Mouse (Mus musculus) CD4-positive, CD25-positive, alpha-beta regulatory T cell, adult 4 months (primary cell): ENCODE data around the gene Crip2. TPM values are rescaled to one million over a fixed set of nuclear protein-coding genes. Genes with fewer than 3 reads are reported as not detected.

ENCODE experiments used
- ATAC-seq: one replicate; pipeline ENCODE4 v1.8.0; 2017
- polyA plus RNA-seq, 2 experiments: library from polyadenylated mRNA; unstranded; fragments of 100-300 nt; shearing (Covaris generic); gene quantifications; one replicate each; pipeline ENCODE4 v1.2.1; 2017

Gene Crip2
- polyA plus RNA-seq: 1 to 10 TPM; 5.7 to 6.9 TPM

GRCm38 (mm10) chr12:113139908-113140615, at the start of gene Crip2:
Gene Crip2, plus strand, starts transcription at chr12:113140236.
- ATAC-seq: peak; percentile 86

GRCm38 (mm10) chr12:113097040-113097439, 43.0 kb upstream of the Crip2 start:
- no peak for ATAC-seq

DNA sequence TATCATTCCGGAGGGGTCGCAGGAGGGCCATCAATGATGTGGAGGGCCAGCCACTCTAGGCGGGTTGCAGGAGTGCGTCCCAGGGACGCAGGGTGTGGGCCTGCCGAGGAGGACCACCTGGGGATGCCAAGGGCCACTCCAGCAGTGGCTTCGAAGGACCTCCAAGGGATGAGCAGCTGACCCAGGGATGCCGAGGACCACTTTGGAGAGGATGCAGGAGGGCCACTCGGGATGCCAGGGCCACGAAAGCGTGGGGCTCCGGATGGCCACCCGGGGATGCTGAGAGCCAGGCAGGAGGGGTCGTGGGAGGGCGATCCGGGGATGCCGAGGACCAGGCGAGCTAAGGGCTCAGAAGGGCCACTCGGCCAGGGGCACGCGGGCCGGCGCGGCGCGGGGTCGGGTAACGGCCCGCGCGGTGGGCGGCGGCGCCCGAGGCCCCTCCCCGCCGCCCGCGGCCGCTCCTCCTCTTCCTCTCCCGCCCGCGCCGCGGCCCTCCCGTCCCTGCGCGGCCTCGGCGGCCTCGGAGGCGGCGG, 42.2 kb upstream of the Crip2 start, which contains the start of gene Mta1:
Gene Mta1 (plus strand): TSS at position 530 of the 533 bp plus-strand sequence.
- ATAC-seq: peak; percentile 74

DNA sequence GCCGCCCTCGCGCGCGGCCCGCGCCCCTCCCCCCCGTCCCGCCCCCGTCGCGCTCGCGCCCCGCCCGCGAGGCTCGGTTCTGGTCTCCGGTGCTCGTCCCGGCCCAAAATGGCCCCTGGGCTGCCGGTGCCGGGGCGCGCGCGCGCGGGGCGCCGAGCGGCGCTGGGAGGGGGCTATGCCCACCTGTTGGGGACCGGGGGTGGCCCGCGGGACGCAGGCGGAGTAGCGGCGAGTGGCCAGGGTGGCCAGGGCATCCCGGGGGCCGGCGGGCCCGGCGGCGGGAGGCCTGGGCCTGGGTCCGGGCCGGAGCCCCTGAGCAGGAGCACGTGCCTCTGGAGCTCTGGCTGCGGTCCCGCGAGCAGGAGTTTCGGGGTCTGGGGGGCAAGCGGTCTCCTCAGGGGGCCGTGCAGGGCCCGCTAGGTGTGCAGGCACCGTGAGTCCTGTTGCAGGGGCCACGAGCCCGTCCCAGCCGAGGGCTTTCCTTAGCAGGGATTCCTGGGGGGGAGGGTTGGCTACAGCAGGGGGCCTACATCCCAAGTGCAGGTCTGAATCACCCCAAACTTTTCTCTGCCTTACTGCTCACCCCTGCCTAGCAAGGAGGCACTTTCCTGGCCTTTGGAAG, 41.4 kb upstream of the Crip2 start:
- peak; percentile 24 for ATAC-seq

- ATAC-seq: no peak
Measured at GRCm38 (mm10) chr12:113099470-113100237, 40.4 kb upstream of the Crip2 start.

GRCm38 (mm10) chr12:113100448-113101076, 39.5 kb upstream of the Crip2 start:
- no peak for ATAC-seq

DNA sequence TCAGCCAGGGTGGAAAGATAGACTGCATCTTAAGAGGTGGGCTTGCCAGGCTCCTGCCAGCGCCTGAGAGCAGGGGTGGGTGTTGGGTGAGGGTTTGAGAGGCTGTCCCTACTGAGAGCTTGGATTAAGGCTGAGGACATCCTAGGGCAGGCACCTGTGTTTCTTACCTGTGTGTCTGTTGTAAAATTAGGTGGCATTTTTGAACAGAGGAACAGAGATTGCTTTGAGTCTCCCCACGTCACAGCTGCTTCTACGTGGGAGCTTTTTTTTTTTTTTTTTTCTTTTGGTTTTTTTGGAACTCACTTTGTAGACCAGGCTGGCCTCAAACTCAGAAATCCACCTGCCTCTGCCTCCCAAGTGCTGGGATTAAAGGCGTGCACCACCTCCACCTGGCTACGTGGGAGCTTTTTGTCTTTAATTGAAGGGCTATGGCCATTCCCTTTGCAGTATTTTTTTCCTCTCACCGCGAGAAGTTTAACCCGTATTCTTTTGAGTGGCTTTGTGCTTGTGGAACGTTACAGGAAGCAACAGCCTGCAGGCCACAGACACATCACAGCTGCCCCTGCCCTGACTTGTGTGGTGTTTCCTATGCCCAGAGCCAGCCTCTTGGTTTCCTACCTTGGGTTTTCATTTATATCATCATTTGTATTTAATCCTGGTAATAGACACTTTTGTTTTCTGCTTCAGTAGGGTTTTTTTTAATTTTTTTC, 38.6 kb upstream of the Crip2 start:
- no peak for ATAC-seq

DNA sequence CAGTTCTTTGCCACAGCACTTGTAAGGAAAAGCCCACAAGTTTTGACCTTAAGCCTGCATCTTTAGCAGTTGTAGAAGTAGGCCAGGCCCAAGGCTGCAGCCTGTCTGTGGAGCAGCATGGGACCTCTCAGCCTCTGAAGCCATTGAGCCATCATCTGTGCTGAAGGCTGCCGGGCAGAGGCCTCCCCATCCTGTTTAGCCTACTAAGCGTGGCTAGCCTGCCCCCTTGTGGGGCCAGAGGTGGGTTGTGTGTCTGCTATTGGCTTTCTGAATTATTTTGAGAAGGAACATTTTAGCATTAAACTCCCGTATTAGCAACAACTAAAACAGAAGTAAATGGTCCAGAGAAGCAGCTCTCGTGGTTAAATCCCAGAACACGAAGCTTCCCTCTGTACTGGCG, 37.6 kb upstream of the Crip2 start:
- peak; percentile 63 for ATAC-seq

DNA sequence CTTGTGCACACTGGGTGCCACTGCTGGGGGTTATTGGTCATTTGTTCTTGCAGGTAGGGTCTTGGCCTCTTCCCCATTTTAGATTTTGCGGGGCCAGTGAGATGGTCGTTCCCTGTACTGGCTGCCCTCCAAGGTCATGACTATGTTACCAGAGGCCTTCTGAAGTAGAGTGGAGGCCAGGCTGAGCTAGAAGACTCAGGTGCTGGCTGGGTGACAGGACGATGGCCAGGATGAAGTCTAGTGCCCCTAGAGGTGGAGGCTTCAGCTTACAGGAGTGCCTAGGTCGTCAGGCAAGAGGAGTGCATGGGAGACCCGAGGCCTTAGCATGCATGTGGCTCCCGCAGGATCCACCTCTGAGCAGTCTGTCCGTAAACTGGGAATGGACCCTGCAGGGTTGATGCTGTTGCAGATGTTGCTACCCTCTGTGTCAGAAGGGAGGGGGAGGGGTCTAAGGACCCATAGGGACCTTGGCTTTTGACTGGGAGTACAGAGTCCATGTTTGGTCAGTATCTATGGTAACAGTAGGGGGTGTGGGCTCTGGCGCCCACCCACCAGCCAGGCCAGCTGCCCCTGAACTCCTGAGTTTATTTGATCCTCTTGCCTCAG, 36.1 kb upstream of the Crip2 start:
- no peak for ATAC-seq

DNA sequence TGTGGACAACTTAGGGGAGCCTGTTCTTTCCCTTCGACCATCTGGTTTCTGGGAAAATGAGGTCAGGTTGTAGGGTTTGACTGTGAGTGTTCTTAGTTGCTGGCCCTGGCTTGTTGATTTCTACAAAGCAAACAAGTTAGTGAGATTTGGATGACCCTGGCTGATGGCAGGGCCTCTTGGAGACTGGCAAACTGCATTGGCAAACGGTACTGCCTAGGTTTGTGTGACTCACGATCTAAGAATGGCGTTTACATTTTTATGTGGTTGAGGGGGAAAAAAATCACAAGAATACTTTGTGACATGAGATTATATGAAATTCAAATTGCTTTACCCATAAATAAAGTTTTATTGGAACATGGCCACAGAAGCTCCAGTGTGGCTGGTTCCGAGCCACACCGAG, 33.6 kb upstream of the Crip2 start:
- ATAC-seq: no peak

- ATAC-seq: peak; percentile 32
Measured at GRCm38 (mm10) chr12:113107431-113108124, 32.5 kb upstream of the Crip2 start.

- ATAC-seq: no peak
Measured at GRCm38 (mm10) chr12:113108528-113109283, 31.3 kb upstream of the Crip2 start.

DNA sequence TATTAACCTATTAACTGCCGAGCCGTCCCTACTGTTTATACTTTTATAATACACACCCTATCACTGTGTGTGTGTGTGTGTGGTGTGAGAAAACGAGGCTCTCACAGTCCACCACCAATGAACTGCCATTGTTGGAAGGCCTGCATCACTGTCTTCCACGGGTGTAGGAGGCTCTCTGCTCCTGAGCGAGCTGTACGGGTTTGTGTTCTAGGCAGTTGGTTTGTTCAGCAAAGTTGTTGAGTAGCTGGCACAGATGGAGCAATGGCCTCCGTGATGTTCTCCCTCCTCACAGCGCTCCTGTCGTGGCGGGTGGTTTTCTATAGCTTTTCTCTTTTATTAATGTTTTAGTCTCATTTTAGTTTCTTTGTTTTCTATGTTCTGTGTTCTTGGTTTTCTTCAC, 30.2 kb upstream of the Crip2 start:
- no peak for ATAC-seq

- ATAC-seq: no peak
Measured at GRCm38 (mm10) chr12:113114141-113114540, 25.9 kb upstream of the Crip2 start.

GRCm38 (mm10) chr12:113114856-113115538, 25.0 kb upstream of the Crip2 start:
- no peak for ATAC-seq

GRCm38 (mm10) chr12:113119516-113120410, 20.3 kb upstream of the Crip2 start:
- ATAC-seq: peak; percentile 83

GRCm38 (mm10) chr12:113124726-113125125, 15.3 kb upstream of the Crip2 start:
- ATAC-seq: no peak

DNA sequence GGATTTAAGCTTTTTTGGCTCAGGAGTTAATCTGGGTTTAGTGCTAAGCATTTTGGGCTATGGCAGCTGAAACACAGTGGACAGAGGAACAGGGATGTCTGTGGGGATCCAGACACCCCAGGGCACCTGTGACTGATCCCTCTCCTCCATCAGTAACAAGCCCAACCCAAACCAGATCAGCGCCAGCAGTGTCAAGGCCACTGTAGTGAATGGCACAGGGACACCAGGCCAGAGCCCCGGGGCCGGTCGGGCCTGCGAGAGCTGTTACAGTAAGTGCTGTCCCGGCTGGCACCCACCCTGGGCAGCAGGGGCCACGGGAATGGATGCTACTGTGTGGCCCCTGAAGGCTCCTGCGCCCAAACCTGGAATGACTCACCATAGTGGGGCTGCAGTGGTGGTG, 9.3 kb upstream of the Crip2 start:
- ATAC-seq: no peak

DNA sequence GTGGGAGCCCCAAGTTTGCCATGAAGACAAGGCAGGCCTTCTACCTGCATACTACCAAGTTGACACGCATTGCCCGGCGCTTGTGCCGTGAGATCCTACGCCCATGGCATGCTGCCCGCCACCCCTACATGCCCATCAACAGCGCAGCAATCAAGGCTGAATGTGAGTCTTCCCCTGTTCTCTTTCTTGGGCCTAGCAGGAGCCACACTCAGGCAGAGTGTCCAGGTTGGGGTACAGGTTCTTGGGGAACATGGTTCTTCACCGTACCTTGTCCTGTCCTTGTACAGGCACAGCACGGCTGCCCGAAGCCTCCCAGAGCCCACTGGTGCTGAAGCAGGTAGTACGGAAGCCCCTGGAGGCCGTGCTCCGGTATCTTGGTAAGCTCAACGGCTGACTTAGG, 8.4 kb upstream of the Crip2 start:
- no peak for ATAC-seq
